Mouse (Mus musculus) forebrain, embryonic 10.5 days (tissue): ENCODE data around the gene Ndufs1. TPM values are rescaled to one million over a fixed set of nuclear protein-coding genes. Genes with fewer than 3 reads are reported as not detected.

Experiments
- DNase-seq: peaks from one replicate; pipeline ENCODE4 v3.0.0-alpha.2; 2017; ENCODE audit warnings: low spot score; ENCODE audit errors: extremely low spot score
- H3K27ac ChIP-seq: fragments of 300-500 bp; sonication (generic); 2 replicates; pipeline ENCODE4 v1.5.1; 2016; ENCODE audit warnings: mild to moderate bottlenecking
- H3K27me3 ChIP-seq: fragments of 300-500 bp; sonication (generic); 2 replicates; pipeline ENCODE4 v1.6.1; 2016; ENCODE audit warnings: mild to moderate bottlenecking; ENCODE audit not compliant: poor library complexity, severe bottlenecking
- H3K36me3 ChIP-seq: fragments of 300-500 bp; sonication (generic); replicated peaks from 2 replicates; pipeline ENCODE4 v1.6.1; 2016; ENCODE audit warnings: mild to moderate bottlenecking, moderate library complexity
- H3K4me1 ChIP-seq: fragments of 300-500 bp; sonication (generic); 2 replicates; pipeline ENCODE4 v1.6.1; 2016
- H3K4me3 ChIP-seq: fragments of 300-500 bp; sonication (generic); 2 replicates; pipeline ENCODE4 v1.5.1; 2016; ENCODE audit warnings: mild to moderate bottlenecking, moderate library complexity
- H3K9me3 ChIP-seq: fragments of 300-500 bp; sonication (generic); 2 replicates; pipeline ENCODE4 v1.6.1; 2016; ENCODE audit warnings: mild to moderate bottlenecking, moderate library complexity
- WGBS: fragments of 180-500 bp; shearing (Covaris S2); methylation state at CpG from one replicate; pipeline ENCODE4 v1.1.7; 2016; 5-methylcytosine and 5-hydroxymethylcytosine counted together
- polyA plus RNA-seq: library from polyadenylated mRNA; unstranded; fragments of >200 nt; fragmentation: Nextera tagmentation; extraction: Ambion mirVana; gene quantifications from 2 replicates; pipeline ENCODE4 v1.2.1, GENCODE M21; 2016

Gene Ndufs1
- polyA plus RNA-seq, 1 experiment from 2014 or later: 151 TPM

GRCm38 (mm10) chr1:63129857-63130690 lies 46.6 kb downstream of the Ndufs1 start:
- Histone ChIP-seq H3K4me1 (peaks cover 15% of the 10 kb centered on the region), H3K36me3 (peaks cover 25% of the 10 kb centered on the region), H3K9me3 (peaks cover 3% of the 10 kb centered on the region; the same call in 1 of the 2 replicates), H3K4me3 (peak overlapping the region; percentile 44), H3K27me3 (no peaks in the 10 kb centered on the region), H3K27ac (peak overlapping the region; percentile 81)
- peak; percentile 25 for DNase-seq
- WGBS: 27% methylated on average over 18 of the region's 18 CpGs

- H3K4me3 ChIP-seq: peak overlapping the region; percentile 44
- H3K9me3 ChIP-seq: peaks cover 3% of the 10 kb centered on the region; the same call in 1 of the 2 replicates
- no peak for DNase-seq
Measured at GRCm38 (mm10) chr1:63129273-63129672, 47.4 kb downstream of the Ndufs1 start.

GRCm38 (mm10) chr1:63126206-63126605 lies 50.4 kb downstream of the Ndufs1 start:
- Histone ChIP-seq H3K27ac (no peak overlapping the region), H3K9me3 (peaks cover 3% of the 10 kb centered on the region; the same call in 1 of the 2 replicates), H3K36me3 (peaks cover 54% of the 10 kb centered on the region), H3K4me1 (peaks cover 15% of the 10 kb centered on the region), H3K4me3 (no peak overlapping the region), H3K27me3 (no peaks in the 10 kb centered on the region)
- no peak for DNase-seq
- 96% methylated on average over 3 of the region's 3 CpGs for WGBS

More at GRCm38 (mm10) chr1:63129273-63129672, 47.4 kb downstream of the Ndufs1 start:
- peaks cover 30% of the 10 kb centered on the region for H3K36me3 ChIP-seq
- peak overlapping the region; percentile 56 for H3K27ac ChIP-seq
- H3K27me3 ChIP-seq: no peaks in the 10 kb centered on the region
- 45% methylated on average over 3 of the region's 3 CpGs for WGBS
- H3K4me1 ChIP-seq: peaks cover 15% of the 10 kb centered on the region

GRCm38 (mm10) chr1:63123823-63124450 lies 52.7 kb downstream of the Ndufs1 start:
- H3K27me3 ChIP-seq: no peaks in the 10 kb centered on the region
- no peak for DNase-seq
- peaks cover 73% of the 10 kb centered on the region for H3K36me3 ChIP-seq
- H3K9me3 ChIP-seq: peaks cover 3% of the 10 kb centered on the region; the same call in 1 of the 2 replicates
- no peak overlapping the region for H3K4me3 ChIP-seq
- 87% methylated on average over 6 of the region's 6 CpGs for WGBS
- no peak overlapping the region for H3K27ac ChIP-seq
- H3K4me1 ChIP-seq: peaks cover under 1% of the 10 kb centered on the region; the same call in 1 of the 2 replicates

- no peak overlapping the region for H3K4me3 ChIP-seq
- H3K27me3 ChIP-seq: no peaks in the 10 kb centered on the region
- DNase-seq: no peak
- peaks cover 81% of the 10 kb centered on the region for H3K36me3 ChIP-seq
- H3K4me1 ChIP-seq: no peaks in the 10 kb centered on the region
- WGBS: 95% methylated on average over 6 of the region's 6 CpGs
- no peaks in the 10 kb centered on the region; the same call in 1 of the 2 replicates for H3K9me3 ChIP-seq
- no peak overlapping the region for H3K27ac ChIP-seq
Measured at GRCm38 (mm10) chr1:63122005-63122404, 54.6 kb downstream of the Ndufs1 start.

GRCm38 (mm10) chr1:63120382-63120781 lies 56.3 kb downstream of the Ndufs1 start:
- H3K9me3 ChIP-seq: no peaks in the 10 kb centered on the region; the same call in 1 of the 2 replicates
- no peaks in the 10 kb centered on the region for H3K27me3 ChIP-seq
- H3K27ac ChIP-seq: no peak overlapping the region
- peaks cover 12% of the 10 kb centered on the region for H3K4me1 ChIP-seq
- H3K4me3 ChIP-seq: no peak overlapping the region
- H3K36me3 ChIP-seq: peaks cover 76% of the 10 kb centered on the region
- WGBS: 92% methylated on average over 2 of the region's 2 CpGs
- no peak for DNase-seq

- Histone ChIP-seq H3K27ac (no peak overlapping the region), H3K9me3 (no peaks in the 10 kb centered on the region; the same call in 1 of the 2 replicates), H3K4me3 (no peak overlapping the region), H3K4me1 (peaks cover 16% of the 10 kb centered on the region), H3K36me3 (peaks cover 71% of the 10 kb centered on the region), H3K27me3 (no peaks in the 10 kb centered on the region)
- 95% methylated on average over 4 of the region's 4 CpGs for WGBS
- DNase-seq: no peak
Measured at GRCm38 (mm10) chr1:63119675-63120074, 57.0 kb downstream of the Ndufs1 start.

GRCm38 (mm10) chr1:63115540-63115939 lies 61.1 kb downstream of the Ndufs1 start:
- DNase-seq: no peak
- no peaks in the 10 kb centered on the region for H3K9me3 ChIP-seq
- peak overlapping the region; percentile 100; the same call in 1 of the 2 replicates for H3K27ac ChIP-seq
- no peaks in the 10 kb centered on the region for H3K27me3 ChIP-seq
- peak overlapping the region; percentile 98 for H3K4me3 ChIP-seq
- peaks cover 34% of the 10 kb centered on the region for H3K4me1 ChIP-seq
- H3K36me3 ChIP-seq: peaks cover 32% of the 10 kb centered on the region
- WGBS: 78% methylated on average over 3 of the region's 3 CpGs

GRCm38 (mm10) chr1:63115096-63115495 lies 61.5 kb downstream of the Ndufs1 start:
- no peaks in the 10 kb centered on the region for H3K27me3 ChIP-seq
- no peaks in the 10 kb centered on the region for H3K9me3 ChIP-seq
- peak overlapping the region; percentile 98 for H3K4me3 ChIP-seq
- peaks cover 28% of the 10 kb centered on the region for H3K36me3 ChIP-seq
- WGBS: 45% methylated on average over 4 of the region's 4 CpGs
- H3K27ac ChIP-seq: peak overlapping the region; percentile 100
- DNase-seq: no peak
- H3K4me1 ChIP-seq: peaks cover 38% of the 10 kb centered on the region

- under 1% methylated on average over 38 of the region's 42 CpGs for WGBS
- H3K4me1 ChIP-seq: peaks cover 42% of the 10 kb centered on the region
- H3K9me3 ChIP-seq: no peaks in the 10 kb centered on the region
- peaks cover 20% of the 10 kb centered on the region for H3K36me3 ChIP-seq
- peak; percentile 82 for DNase-seq
- peak within 1 kb of the TSS; percentile 100 for H3K27ac ChIP-seq
- peak within 1 kb of the TSS; percentile 98 for H3K4me3 ChIP-seq
- no peaks in the 10 kb centered on the region for H3K27me3 ChIP-seq
Measured at GRCm38 (mm10) chr1:63114136-63114781, 62.4 kb downstream of the Ndufs1 start, which contains the start of gene Ino80d. TSS of gene Ino80d (minus strand) at chr1:63114667.

- Histone ChIP-seq H3K27me3 (no peaks in the 10 kb centered on the region), H3K27ac (peak overlapping the region; percentile 100), H3K36me3 (peaks cover 18% of the 10 kb centered on the region), H3K9me3 (no peaks in the 10 kb centered on the region), H3K4me1 (peaks cover 42% of the 10 kb centered on the region), H3K4me3 (peak overlapping the region; percentile 98)
- WGBS: under 1% methylated on average over 86 of the region's 92 CpGs
- peak; percentile 60 for DNase-seq
Measured at GRCm38 (mm10) chr1:63113274-63114135, 63.1 kb downstream of the Ndufs1 start.

GRCm38 (mm10) chr1:63112865-63113261 lies 63.8 kb downstream of the Ndufs1 start:
- WGBS: 5% methylated on average over 11 of the region's 11 CpGs
- Histone ChIP-seq H3K4me3 (peak overlapping the region; percentile 98), H3K9me3 (no peaks in the 10 kb centered on the region), H3K4me1 (peaks cover 42% of the 10 kb centered on the region), H3K27ac (peak overlapping the region; percentile 100), H3K36me3 (peaks cover 12% of the 10 kb centered on the region; the same call in 1 of the 2 replicates), H3K27me3 (no peaks in the 10 kb centered on the region)
- DNase-seq: peak; percentile 45
